Mouse (Mus musculus) brain, embryonic 14.5 days (tissue): ENCODE data around the gene Smndc1.

Experiments
- CTCF ChIP-seq: fragments of 200-500 bp; IDR thresholded peaks from 2 replicates; pipeline ENCODE4 v1.5.1; 2012; ENCODE audit warnings: inconsistent platforms, mild to moderate bottlenecking, moderate library complexity, borderline replicate concordance; ENCODE audit not compliant: insufficient read depth, insufficient read length; ENCODE audit errors: extremely low read depth
- POLR2A ChIP-seq: fragments of 200-500 bp; IDR thresholded peaks from 2 replicates; pipeline ENCODE4 v1.6.1; 2012; ENCODE audit warnings: mild to moderate bottlenecking, inconsistent platforms, borderline replicate concordance; ENCODE audit not compliant: poor library complexity, insufficient read depth, insufficient read length, severe bottlenecking; ENCODE audit errors: extremely low read depth

- TF ChIP-seq POLR2A (no peak), CTCF (no peak)
Observed at GRCm38 (mm10) chr19:53414650-53415049, 24.3 kb upstream of the Smndc1 start.
